Mouse (Mus musculus): Measurements from ENCODE around the gene Rbm15.
"Not testable (repeated sequence)": the region's sequence is repeated elsewhere in the genome, so short reads cannot be mapped to it uniquely, and the experiment has no call there.

Rbm15 gene

DNA sequence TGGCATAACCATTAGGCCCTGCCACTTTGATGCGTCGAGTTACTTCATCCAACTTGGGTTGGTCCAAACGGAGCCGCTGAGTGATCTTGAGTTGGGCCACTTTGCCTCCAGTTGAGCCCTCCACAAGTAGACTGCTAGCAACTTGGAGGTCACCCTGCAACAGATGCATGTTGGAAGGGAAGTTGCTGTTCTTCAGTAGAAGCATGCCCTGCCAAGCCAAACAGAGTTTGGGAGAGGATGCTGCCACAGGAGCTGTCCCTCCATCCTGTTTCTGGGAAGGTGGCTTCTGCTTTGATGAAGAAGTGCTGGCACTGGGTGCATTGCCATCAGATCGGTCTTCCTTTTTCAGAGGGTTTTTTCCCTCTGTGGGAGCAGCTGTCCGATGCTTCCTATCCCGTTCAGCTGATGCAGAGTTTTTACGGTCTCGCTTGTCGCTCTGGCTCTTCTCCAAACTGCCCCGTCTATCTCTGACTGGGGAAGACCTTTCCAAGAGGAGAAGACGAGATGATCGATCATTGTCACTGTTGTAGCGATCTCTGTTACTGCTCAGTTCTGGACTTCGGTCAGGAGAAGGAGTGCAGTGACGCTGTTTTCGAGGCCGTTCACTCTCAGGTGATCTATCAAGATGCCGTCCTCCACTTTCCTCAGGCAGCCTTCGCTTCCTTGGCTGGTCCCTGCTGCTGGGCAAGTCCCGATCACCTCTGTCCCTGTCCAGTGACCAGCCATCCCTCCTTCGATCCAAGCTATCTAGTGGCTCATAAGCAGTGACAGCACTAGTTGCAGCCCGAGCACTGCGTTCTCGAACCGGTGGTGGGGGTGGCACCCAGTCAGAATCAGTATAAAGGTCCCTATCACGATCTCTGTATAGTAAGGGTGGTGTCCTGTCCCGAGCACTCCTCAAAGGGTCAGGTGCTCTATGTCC, 2.7 kb downstream of the Rbm15 start:
- DNase-seq, result no peak

DNA sequence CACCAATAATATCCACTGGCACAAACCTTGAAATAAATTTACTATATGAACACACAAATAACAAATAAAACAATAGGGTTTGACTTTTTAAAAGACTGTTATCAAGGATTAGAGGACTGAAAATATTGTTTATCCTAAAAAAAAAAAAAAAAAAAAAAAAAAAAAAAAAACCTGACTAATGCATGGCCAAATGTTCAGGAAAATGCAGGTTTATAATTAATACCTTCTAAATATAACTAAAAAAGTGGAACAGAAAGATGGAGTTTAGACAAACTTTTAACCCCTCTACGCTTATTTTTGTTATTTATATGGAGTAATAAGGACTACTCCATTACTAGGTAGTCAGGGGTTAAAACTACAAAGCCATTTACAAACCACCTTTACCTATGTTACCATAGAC, 7.0 kb downstream of the Rbm15 start:
- no peak for DNase-seq

DNA sequence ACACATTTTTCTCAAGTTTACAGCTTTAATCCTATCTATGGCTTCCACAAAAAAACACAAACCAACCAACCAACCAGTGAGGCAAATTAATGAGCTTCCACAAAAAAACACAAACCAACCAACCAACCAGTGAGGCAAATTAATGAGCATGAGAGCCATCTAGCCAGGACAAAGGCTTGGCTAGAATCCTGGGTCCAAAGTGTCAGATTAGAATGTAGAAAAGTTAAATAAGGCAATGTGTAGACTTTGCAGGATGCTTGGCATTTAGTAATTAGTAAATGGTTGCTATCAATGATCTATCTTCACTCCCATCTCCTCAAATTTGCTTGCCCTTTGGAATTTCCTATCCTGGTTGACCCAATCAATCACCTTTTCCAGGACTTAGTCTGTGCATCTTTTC, 11.7 kb downstream of the Rbm15 start:
- DNase-seq, result peak; percentile 35

DNA sequence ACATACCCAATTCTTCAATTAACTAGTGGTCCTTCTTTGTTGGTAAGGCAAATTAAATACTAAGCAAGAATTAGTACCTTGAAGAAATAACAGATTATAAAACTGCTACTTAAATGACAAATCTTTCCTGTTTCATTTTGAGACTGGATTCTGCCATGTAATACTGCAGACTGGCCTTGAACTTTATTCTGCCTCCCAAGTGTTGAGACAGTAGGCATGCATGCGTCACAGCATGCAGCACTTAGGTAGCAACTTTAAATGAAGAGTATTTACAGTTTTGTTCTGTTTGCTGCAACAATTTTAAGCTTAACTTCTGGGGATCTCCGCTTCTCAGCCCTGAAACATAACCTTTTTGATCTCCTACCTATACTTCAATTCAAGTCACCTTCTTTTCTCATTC, 12.3 kb downstream of the Rbm15 start:
- no peak for DNase-seq

DNA sequence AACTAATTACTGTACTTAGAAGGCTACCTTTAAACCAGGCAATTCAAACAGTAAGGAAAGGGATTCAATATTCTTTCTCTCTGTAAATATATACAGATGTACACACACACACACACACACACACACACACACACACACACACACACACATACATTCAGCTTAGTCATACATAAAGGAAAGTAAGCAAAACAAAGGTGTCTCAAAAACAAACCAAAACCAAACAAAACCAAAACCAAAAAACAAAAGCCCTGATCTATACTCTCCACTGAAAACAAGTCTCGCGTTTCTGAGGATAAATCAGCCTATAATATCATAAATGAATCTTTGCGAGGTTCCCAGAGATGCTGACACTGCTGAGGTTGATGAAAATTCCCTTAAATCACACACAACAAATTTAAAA, 16.1 kb downstream of the Rbm15 start:
- no peak for DNase-seq

DNA sequence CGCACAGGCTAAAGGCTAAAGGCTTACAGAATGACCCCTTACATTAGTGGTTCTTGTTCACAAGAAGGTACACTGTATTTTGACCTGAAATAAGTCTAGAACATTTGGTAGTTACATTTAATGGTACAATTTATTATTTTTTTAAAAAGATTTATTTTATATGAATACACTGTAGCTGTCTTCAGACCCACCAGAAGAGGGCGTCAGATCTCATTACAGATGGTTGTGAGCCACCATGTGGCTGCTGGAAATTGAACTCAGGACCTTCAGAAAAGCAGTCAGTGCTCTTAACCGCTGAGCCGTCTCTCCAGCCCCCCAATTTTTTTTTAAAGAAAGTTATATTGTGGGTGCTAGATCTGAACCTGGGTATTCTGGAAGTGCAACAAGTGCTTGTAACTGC, 36.6 kb downstream of the Rbm15 start:
- DNase-seq, result not testable (repeated sequence)

DNA sequence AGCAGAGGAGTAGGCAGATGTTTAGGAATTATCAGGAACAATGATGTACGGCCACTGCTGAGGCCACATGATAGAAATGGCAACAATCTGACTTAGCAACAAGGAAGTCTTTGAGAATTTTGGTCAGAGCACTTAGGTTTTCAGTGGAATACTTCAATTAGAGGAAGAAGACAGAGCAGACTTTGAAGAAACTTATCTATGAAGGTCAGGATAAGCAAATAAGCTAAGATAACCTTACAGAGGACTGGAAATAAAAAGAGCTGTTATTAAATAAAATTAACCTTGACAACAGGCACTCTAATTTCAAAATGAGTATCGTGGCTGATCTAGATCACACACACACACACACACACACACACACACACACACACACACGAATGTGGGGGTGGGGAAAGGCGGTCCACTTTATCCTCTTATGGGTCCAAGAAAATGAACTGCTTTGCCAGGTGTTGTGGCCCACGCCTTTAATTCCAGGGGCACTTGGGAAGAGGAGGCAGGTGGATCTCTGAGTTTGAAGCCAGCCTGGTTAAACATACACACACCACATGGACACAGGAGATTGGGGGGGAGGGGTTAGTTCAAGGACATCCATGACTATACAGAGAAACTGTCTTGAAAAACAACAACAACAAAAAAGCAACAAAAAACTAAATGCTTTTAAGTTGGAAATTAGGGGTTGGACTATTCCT, 37.7 kb downstream of the Rbm15 start:
- no peak for DNase-seq

DNA sequence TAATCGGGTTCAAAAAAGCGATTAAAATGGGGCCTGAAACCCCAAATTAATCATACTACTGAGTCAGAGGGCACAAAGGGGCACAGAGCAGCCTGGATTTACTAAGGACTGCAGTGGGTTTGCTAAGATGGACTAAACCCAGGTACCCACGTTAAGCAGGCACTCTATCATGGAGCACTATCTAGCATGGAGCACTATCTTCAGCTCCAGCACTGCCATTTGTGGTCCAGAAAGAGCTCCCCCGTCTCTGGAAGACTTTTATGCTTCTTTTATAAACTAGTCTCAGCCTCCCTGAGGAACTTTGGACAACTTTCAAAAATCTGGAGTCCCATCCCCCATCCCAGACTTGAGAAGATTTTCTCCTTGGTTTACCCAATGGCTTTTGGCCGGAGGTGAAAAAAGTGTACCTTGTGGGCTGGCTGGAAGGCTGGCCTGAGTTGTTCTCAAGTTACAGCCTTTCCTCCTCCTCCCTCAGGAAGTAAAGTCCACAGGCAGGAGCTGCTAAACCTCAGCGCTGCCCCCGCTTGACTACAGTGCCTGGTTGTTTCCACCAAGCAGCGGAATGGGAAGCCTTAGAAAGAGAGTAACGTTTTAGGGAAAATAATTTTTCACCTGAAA, 42.6 kb downstream of the Rbm15 start, which contains the start of gene Slc16a4:
Slc16a4 (plus strand) TSS at position 467 of the 618 bp plus-strand sequence.
- peak; percentile 89 for DNase-seq

DNA sequence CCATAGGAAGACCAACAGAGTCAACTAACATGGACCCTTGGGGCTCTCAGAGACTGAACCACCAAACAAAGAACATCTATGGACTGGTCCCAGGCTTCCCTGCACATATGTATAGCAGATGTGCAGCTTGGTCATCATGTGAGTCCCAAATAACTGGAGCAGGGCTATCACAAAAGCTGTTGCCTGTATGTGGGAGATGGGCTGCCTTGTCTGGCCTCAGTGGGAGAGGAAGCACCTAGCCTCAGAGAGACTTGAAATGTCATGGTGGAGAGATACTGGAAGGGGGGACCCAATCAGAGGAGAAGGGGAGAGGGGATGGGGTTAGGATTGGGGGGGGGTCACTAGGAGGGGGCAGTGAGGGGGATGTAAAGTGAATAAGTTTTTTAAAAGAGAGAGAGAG, 46.1 kb downstream of the Rbm15 start:
- DNase-seq, result no peak

DNA sequence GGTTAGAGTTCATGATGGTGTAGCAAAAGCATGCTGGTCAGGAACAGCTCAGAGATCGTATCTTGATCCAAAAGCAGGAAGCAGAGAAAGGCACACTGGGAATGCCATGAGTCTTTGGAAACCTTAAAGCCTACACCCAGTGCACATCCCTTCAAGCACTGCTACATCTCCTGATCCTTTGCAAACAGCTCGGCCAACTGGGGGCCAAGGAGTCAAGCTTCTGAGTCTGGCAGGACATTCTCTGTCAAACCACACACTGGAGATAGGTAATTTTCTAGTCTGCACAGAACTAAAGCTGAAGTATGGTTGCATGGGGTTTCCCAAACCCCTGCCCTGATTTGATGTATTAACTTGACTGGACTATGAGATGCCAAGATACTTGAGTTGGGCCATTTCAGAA, 47.4 kb downstream of the Rbm15 start:
- DNase-seq, result no peak

DNA sequence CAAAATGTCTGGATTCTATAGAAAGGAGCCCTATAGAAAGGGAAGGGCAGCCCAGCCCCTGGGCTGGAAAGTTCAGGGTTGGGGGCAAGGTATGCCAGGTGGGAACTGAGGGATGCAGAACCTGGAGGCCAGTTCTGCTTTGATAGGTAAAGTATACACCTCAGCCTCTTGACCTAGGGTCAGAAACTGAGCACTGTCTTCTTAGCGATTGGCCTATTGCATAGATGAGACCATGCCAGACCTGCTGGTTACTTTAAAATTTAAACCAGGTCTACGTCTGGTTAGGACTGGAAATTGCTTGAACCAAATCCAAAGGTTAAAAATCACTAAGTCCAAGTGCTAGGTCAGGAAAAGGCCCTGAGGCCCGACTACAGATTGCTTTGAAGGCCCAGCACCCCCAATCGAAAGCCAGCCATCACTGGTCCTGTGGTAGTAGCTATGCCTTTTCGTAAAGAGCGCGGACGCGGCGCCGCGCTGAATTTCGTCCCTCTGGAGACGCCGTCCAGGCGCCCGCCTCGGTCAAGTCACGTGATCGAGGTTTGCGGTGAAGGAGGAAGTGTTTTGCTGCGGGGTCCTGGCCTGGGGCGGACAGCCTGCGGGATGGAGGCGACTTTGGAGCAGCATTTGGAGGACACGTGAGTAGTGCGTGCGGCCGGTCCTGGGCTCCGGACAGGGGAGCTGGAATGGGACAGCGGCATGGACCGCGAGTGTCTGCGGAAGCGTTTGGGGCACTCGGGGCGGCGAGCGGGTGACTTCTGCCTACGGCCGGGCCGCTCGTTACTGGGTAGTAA, 54.8 kb downstream of the Rbm15 start, which contains the start of gene Lamtor5:
Lamtor5 (plus strand) TSS at position 380 of the 791 bp plus-strand sequence.
- peak; percentile 92 for DNase-seq

DNA sequence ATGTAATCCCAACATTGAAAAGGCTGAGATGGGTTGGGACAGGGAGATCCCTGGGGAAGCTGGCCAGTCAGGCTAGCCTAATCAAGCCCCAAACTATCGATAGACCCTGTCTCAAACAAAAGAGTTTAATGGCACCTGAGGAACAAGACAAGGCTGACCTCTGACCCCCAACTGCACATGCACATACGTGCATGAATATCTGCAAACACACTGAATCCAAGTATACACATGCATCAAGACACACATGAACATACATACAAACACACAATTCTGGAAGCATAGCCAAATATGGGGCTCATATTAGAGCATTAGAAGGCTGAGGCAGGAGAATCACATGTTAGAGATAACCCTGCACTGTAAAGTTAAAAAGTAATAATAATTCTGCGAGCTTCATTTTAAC, 56.8 kb downstream of the Rbm15 start:
- DNase-seq, result no peak

DNA sequence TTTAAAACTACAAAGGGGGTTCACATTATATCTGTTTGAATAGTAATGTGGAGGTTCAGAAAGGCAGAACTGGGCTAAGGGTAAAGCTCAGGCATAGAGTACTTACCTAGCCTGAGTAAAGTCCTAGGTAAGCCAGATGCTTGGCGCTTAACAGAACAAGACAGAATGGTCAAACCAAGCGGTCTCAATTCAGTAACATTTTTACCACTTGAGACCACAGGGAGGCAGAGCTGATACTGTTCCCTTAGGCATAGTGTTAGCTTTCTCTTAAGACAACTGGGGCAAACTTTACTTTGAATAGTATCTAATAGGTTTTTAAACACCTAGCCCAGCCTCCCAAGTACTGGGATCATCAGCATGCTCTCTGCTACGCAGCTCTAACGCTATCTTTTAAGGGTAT, 57.5 kb downstream of the Rbm15 start:
- peak; percentile 24 for DNase-seq

Data from kidney, postnatal 14 days (tissue).